Mouse (Mus musculus): ENCODE data around the gene Anxa6.

Anxa6 gene

GRCm38 (mm10) chr11:55033040-55033660 is at the start of gene Anxa6:
Gene Anxa6 (minus strand): TSS chr11:55033445.
- peak; percentile 85 for DNase-seq

- no peak for DNase-seq
Measured at GRCm38 (mm10) chr11:55081206-55081605, 48.0 kb upstream of the Anxa6 start.

- no peak for DNase-seq
Measured at GRCm38 (mm10) chr11:55079180-55079579, 45.9 kb upstream of the Anxa6 start.

GRCm38 (mm10) chr11:55078502-55078901 is 45.3 kb upstream of the Anxa6 start:
- DNase-seq: no peak

- DNase-seq: peak; percentile 75
Measured at GRCm38 (mm10) chr11:55077331-55078231, 44.3 kb upstream of the Anxa6 start, which contains the start of gene Ccdc69. Gene Ccdc69 (minus strand): TSS chr11:55078131.

GRCm38 (mm10) chr11:55076234-55076633 is 43.0 kb upstream of the Anxa6 start:
- no peak for DNase-seq

- peak; percentile 87 for DNase-seq
Measured at GRCm38 (mm10) chr11:55075602-55076001, 42.4 kb upstream of the Anxa6 start.

GRCm38 (mm10) chr11:55073191-55073590 is 39.9 kb upstream of the Anxa6 start:
- no peak for DNase-seq

GRCm38 (mm10) chr11:55072467-55072866 is 39.2 kb upstream of the Anxa6 start:
- DNase-seq: no peak

GRCm38 (mm10) chr11:55071344-55071743 is 38.1 kb upstream of the Anxa6 start:
- DNase-seq: no peak

GRCm38 (mm10) chr11:55069023-55069422 is 35.8 kb upstream of the Anxa6 start:
- no peak for DNase-seq

GRCm38 (mm10) chr11:55066921-55067320 is 33.7 kb upstream of the Anxa6 start:
- no peak for DNase-seq

- DNase-seq: no peak
Measured at GRCm38 (mm10) chr11:55062856-55063255, 29.6 kb upstream of the Anxa6 start.

- DNase-seq: no peak
Measured at GRCm38 (mm10) chr11:55060802-55061201, 27.6 kb upstream of the Anxa6 start.

GRCm38 (mm10) chr11:55057511-55057910 is 24.3 kb upstream of the Anxa6 start:
- DNase-seq: no peak

GRCm38 (mm10) chr11:55050837-55051510 is 17.7 kb upstream of the Anxa6 start:
- no peak for DNase-seq

GRCm38 (mm10) chr11:55046600-55046999 is 13.4 kb upstream of the Anxa6 start:
- DNase-seq: no peak

- no peak for DNase-seq
Measured at GRCm38 (mm10) chr11:55041348-55041747, 8.1 kb upstream of the Anxa6 start.

- peak; percentile 65 for DNase-seq
Measured at GRCm38 (mm10) chr11:55039591-55039990, 6.3 kb upstream of the Anxa6 start.

GRCm38 (mm10) chr11:55036601-55037000 is 3.4 kb upstream of the Anxa6 start:
- DNase-seq: no peak

- no peak for DNase-seq
Measured at GRCm38 (mm10) chr11:55032286-55032685, 959 bp downstream of the Anxa6 start.

GRCm38 (mm10) chr11:55031991-55032280 is 1.3 kb downstream of the Anxa6 start:
- no peak for DNase-seq

- DNase-seq: no peak
Measured at GRCm38 (mm10) chr11:55031211-55031990, 1.8 kb downstream of the Anxa6 start.

Measured in cerebellum, adult 9-11 months (tissue).